Mouse (Mus musculus) CH12.LX (cell line): Measurements from ENCODE around the gene Cops3. TPM values are rescaled to one million over a fixed set of nuclear protein-coding genes. Genes with fewer than 3 reads are reported as not detected.

Experiments
- DNase-seq: peaks from one replicate; pipeline ENCODE4 v3.0.0-alpha.2; 2013; ENCODE audit errors: extremely low read depth
- H3K27ac ChIP-seq: 2 replicates; pipeline ENCODE4 v1.5.1; 2012; ENCODE audit warnings: low read depth, mild to moderate bottlenecking, control low read depth, moderate library complexity; ENCODE audit not compliant: insufficient read depth
- H3K27me3 ChIP-seq: replicated peaks from 2 replicates; pipeline ENCODE3; 2012; ENCODE audit warnings: inconsistent platforms
- H3K36me3 ChIP-seq, 2 experiments: replicated peaks in 1 of 2; 2 replicates each; pipeline versions ENCODE3 to v1.6.1; 2012; ENCODE audit warnings: inconsistent platforms in 1 of 2, low read length in 1 of 2, mild to moderate bottlenecking in 1 of 2, mixed read lengths in 1 of 2, moderate library complexity in 1 of 2; ENCODE audit not compliant: control insufficient read depth in 1 of 2, insufficient read depth in 1 of 2
- H3K4me1 ChIP-seq, 2 experiments: 2 replicates each; pipeline ENCODE4 v1.6.1; 2012; ENCODE audit warnings: inconsistent platforms in 1 of 2, moderate library complexity in 1 of 2; ENCODE audit not compliant: insufficient read depth in 2 of 2, control insufficient read depth in 1 of 2
- H3K4me2 ChIP-seq: 2 replicates; pipeline ENCODE4 v1.6.1; 2012; ENCODE audit warnings: low read depth, mild to moderate bottlenecking, control low read depth; ENCODE audit not compliant: poor library complexity, insufficient read depth, severe bottlenecking
- H3K4me3 ChIP-seq, 3 experiments: fragments of 150-350 bp in 1 of 3; sonication (generic) in 1 of 3; replicated peaks in 1 of 3; 2 replicates each; pipeline versions ENCODE3 to v1.5.1; 2011 to 2012; ENCODE audit warnings: low read depth in 2 of 3, low read length in 2 of 3, mild to moderate bottlenecking in 2 of 3, moderate library complexity in 2 of 3, control low read depth in 1 of 3, improper control_type of control experiment in 1 of 3, inconsistent platforms in 1 of 3, mixed read lengths in 1 of 3; ENCODE audit not compliant: poor library complexity in 1 of 3
- H3K79me2 ChIP-seq: replicated peaks from 2 replicates; pipeline ENCODE4 v1.6.1; 2012; ENCODE audit warnings: mild to moderate bottlenecking, moderate library complexity; ENCODE audit not compliant: control insufficient read depth, poor library complexity, insufficient read depth, severe bottlenecking; ENCODE audit errors: extremely low read depth
- H3K9ac ChIP-seq: 2 replicates; pipeline ENCODE4 v1.6.1; 2012; ENCODE audit warnings: low read depth, mild to moderate bottlenecking, control low read depth, moderate library complexity; ENCODE audit not compliant: insufficient read depth
- H3K9me3 ChIP-seq: replicated peaks from 2 replicates; pipeline ENCODE3; 2012; ENCODE audit warnings: low read length, inconsistent platforms, mixed read lengths
- E2F4 ChIP-seq: IDR thresholded peaks from 2 replicates; pipeline ENCODE4 v1.6.1; 2011; ENCODE audit warnings: low read depth, low read length, improper control_type of control experiment; ENCODE audit not compliant: insufficient replicate concordance
- EP300 ChIP-seq: IDR thresholded peaks from 2 replicates; pipeline ENCODE4 v1.6.1; 2011; ENCODE audit warnings: low read length, improper control_type of control experiment
- GABPA ChIP-seq: IDR thresholded peaks from 2 replicates; pipeline ENCODE4 v1.6.1; 2012; ENCODE audit warnings: low read depth, low read length, improper control_type of control experiment, inconsistent platforms; ENCODE audit not compliant: insufficient replicate concordance
- IRF4 ChIP-seq: IDR thresholded peaks from 2 replicates; pipeline ENCODE4 v1.6.1; 2014; ENCODE audit warnings: low read depth, mild to moderate bottlenecking, inconsistent platforms, low read length, improper control_type of control experiment
- JUN ChIP-seq: IDR thresholded peaks from 2 replicates; pipeline ENCODE4 v1.6.1; 2011; ENCODE audit warnings: low read depth, mild to moderate bottlenecking, low read length, improper control_type of control experiment, moderate library complexity; ENCODE audit not compliant: insufficient read depth
- KAT2A ChIP-seq: IDR thresholded peaks from 2 replicates; pipeline ENCODE4 v1.6.1; 2012; ENCODE audit warnings: low read length, improper control_type of control experiment, inconsistent platforms; ENCODE audit not compliant: insufficient replicate concordance
- MAFK ChIP-seq: IDR thresholded peaks from 2 replicates; pipeline ENCODE4 v1.6.1; 2011; ENCODE audit warnings: low read length, improper control_type of control experiment; ENCODE audit not compliant: insufficient replicate concordance
- MAZ ChIP-seq: IDR thresholded peaks from 2 replicates; pipeline ENCODE4 v1.6.1; 2012; ENCODE audit warnings: low read depth, mild to moderate bottlenecking, inconsistent platforms, low read length, improper control_type of control experiment, moderate library complexity
- MXI1 ChIP-seq: IDR thresholded peaks from 2 replicates; pipeline ENCODE4 v1.6.1; 2011; ENCODE audit warnings: mild to moderate bottlenecking, low read depth, low read length, improper control_type of control experiment
- MYC ChIP-seq: IDR thresholded peaks from 2 replicates; pipeline ENCODE4 v1.6.1; 2011; ENCODE audit warnings: low read depth, mild to moderate bottlenecking, improper control_type of control experiment, low read length
- POLR2A ChIP-seq: IDR thresholded peaks from 2 replicates; pipeline ENCODE4 v1.6.1; 2011; ENCODE audit warnings: low read depth, mild to moderate bottlenecking, improper control_type of control experiment, low read length
- RCOR1 ChIP-seq: conservative IDR thresholded peaks from 2 replicates; pipeline ENCODE4 v1.6.1; 2012; ENCODE audit warnings: low read depth, mild to moderate bottlenecking, inconsistent platforms, low read length, improper control_type of control experiment
- SIN3A ChIP-seq: IDR thresholded peaks from 2 replicates; pipeline ENCODE4 v1.6.1; 2012; ENCODE audit warnings: low read length, improper control_type of control experiment, inconsistent platforms
- TBP ChIP-seq: conservative IDR thresholded peaks from 2 replicates; pipeline ENCODE4 v1.6.1; 2011; ENCODE audit warnings: low read depth, low read length, improper control_type of control experiment
- UBTF ChIP-seq: IDR thresholded peaks from 2 replicates; pipeline ENCODE4 v1.6.1; 2012; ENCODE audit warnings: low read depth, mild to moderate bottlenecking, inconsistent platforms, low read length, improper control_type of control experiment, moderate library complexity
- ZC3H11A ChIP-seq: IDR thresholded peaks from 2 replicates; pipeline ENCODE4 v1.6.1; 2012; ENCODE audit warnings: low read depth, mild to moderate bottlenecking, inconsistent platforms, low read length, improper control_type of control experiment
- dilution Hi-C: fragments of 300-500 bp; cut with MboI; formaldehyde crosslinking; loops from 2 replicates; pipeline ENCODE4 v1.14.3; 2020; ENCODE audit warnings: low sequenced_read_pairs; ENCODE audit not compliant: extremely low pct_unique_long_range_greater_than_20kb, extremely low pct_ligation_motif_present
- in situ Hi-C: fragments of 300-500 bp; cut with MboI; formaldehyde crosslinking; loops from 3 replicates; pipeline ENCODE4 v1.14.3; 2019; ENCODE audit warnings: low sequenced_read_pairs, low pct_ligation_motif_present, low pct_unique_long_range_greater_than_20kb, mixed read lengths
- polyA plus RNA-seq: library from polyadenylated mRNA; unstranded; fragments of >175 nt; gene quantifications from 2 replicates; pipeline ENCODE4 v1.2.1, GENCODE M21; 2012; ENCODE audit warnings: low read depth; ENCODE audit not compliant: insufficient read length
- total RNA-seq, 2 experiments: library from RNA; depleted of rRNA; stranded (reverse); fragments of 300-350 nt in 1 of 2; fragments of >200 nt in 1 of 2; gene quantifications; 2 replicates each; pipeline ENCODE4 v1.2.3; 2012 to 2014

Cops3 gene
- total and polyA plus RNA-seq, 3 experiments = 128 to 317 (median 267) TPM

DNA sequence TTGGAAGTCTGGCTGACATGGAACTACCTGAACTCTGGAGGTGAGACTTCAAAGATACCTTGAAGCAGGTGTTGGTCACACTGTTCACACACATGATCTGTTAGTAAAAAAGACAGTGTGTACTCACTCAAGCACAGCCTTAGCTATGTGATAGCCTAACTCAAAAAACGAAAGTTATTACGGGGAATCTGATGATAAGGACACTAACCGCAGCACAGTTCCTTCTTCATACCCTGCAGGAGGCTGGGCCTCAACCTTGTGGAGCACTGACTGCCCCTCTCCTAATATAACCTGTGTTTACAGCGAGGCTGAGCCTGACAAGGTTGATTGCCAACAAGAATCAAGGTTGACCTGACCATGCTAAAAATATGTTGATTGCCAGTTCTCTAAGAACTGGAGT is 65.1 kb downstream of the Cops3 start:
- Histone ChIP-seq H3K4me2 (no peak overlapping the region), H3K9ac (no peak overlapping the region), H3K79me2 (no peaks in the 10 kb centered on the region), H3K4me3 (no peak overlapping the region), H3K36me3 (peaks cover 23 to 83% of the 10 kb centered on the region in 2 experiments), H3K27me3 (no peaks in the 10 kb centered on the region), H3K9me3 (no peaks in the 10 kb centered on the region), H3K27ac (no peak overlapping the region), H3K4me1 (no peaks in the 10 kb centered on the region)
- no peak for DNase-seq
- dilution Hi-C loops (no loop called here), in situ Hi-C loops (no loop called here)
- TF ChIP-seq MAZ (no peak), JUN (no peak)

DNA sequence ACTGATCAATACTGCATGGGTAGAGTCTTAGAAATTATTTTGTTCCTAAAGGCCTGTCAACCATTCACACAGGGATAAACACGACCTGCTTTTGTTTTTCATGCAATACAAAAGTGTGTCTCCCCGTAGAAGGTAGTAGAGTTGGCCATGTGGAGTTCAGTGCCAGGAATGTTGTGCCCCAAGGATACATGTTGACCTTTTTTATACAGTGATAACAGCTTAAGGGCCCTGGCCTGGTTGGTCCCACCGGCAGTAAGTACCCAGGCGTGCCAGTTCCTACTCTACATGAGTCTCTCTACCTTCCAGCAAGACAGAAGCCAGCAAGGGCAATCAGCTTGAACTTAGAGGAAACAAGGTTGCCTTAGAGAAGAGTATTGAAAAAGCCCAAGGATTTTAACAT is 66.7 kb downstream of the Cops3 start:
- Histone ChIP-seq H3K36me3 (peaks cover 32 to 92% of the 10 kb centered on the region in 2 experiments), H3K4me3 (no peak overlapping the region), H3K79me2 (no peaks in the 10 kb centered on the region), H3K4me1 (no peaks in the 10 kb centered on the region), H3K27ac (no peak overlapping the region), H3K9ac (no peak overlapping the region), H3K27me3 (no peaks in the 10 kb centered on the region), H3K9me3 (no peaks in the 10 kb centered on the region), H3K4me2 (no peak overlapping the region)
- no peak for DNase-seq
- in situ Hi-C loops (no loop called here), dilution Hi-C loops (no loop called here)
- TF ChIP-seq RCOR1 (no peak), POLR2A (no peak)

DNA sequence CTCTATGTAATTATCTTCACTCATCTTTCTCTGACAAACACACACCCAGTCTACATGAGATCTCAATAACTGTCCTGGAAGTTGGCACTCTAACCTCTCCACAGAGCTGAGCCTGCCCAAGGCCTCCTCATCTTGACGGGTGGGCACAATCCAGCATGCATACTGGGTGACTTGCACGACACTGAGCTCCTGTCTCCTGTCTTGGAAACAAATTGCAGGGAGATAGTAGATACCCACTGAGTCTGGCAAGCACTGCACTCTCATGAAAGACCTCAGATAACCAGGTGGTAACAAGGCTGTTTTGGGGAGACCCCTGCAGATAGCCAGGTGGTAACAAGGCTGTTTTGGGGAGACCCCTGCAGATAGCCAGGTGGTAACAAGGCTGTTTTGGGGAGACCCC is 67.3 kb downstream of the Cops3 start:
- Histone ChIP-seq H3K4me1 (no peaks in the 10 kb centered on the region), H3K4me2 (no peak overlapping the region)

DNA sequence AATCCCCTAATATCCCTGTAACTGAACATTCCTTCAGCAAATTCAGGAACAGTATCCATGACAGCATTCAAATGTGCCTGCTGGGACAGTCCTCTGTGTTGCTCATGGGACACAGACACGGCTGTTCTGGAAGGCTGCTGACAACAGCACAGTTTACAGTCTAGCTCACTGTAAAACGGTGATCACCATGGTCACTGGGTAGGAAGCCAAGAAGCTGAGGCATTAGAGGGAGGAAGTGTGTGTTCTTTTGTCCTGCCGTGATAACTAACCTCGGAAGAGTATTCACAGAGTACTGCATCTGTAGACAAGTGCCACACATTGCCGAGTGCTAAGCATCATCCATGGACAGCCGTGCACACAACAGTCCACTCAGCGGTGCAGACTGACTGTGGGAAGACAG is 68.9 kb downstream of the Cops3 start:
- Histone ChIP-seq H3K27ac (no peak overlapping the region), H3K9ac (no peak overlapping the region), H3K4me3 (no peak overlapping the region), H3K9me3 (no peaks in the 10 kb centered on the region), H3K36me3 (peaks cover 44 to 92% of the 10 kb centered on the region in 2 experiments)
- DNase-seq = no peak
- dilution Hi-C loops = no loop called here
- TF ChIP-seq UBTF (no peak), IRF4 (no peak), KAT2A (no peak), E2F4 (no peak), EP300 (no peak), MYC (no peak), SIN3A (no peak), ZC3H11A (no peak), MAFK (no peak), TBP (no peak)
- TF ChIP-seq, all 38 proteins: peak for 0
- in situ Hi-C loops = no loop called here
- no peaks in the 10 kb centered on the region for H3K79me2 ChIP-seq
- no peaks in the 10 kb centered on the region for H3K4me1 ChIP-seq
- no peak overlapping the region for H3K4me2 ChIP-seq
- H3K27me3 ChIP-seq = no peaks in the 10 kb centered on the region

More for the DNA sequence above, 67.3 kb downstream of the Cops3 start:
- no peak overlapping the region for H3K4me3 ChIP-seq
- TF ChIP-seq MYC = no peak
- no peak for TF ChIP-seq GABPA
- TF ChIP-seq MXI1 = no peak
- in situ Hi-C loops (no loop called here), dilution Hi-C loops (no loop called here)
- no peak for DNase-seq
- H3K27me3 ChIP-seq = no peaks in the 10 kb centered on the region
- no peak overlapping the region for H3K9ac ChIP-seq
- no peak overlapping the region for H3K27ac ChIP-seq
- peaks cover 38 to 93% of the 10 kb centered on the region in 2 experiments for H3K36me3 ChIP-seq
- no peaks in the 10 kb centered on the region for H3K79me2 ChIP-seq
- no peaks in the 10 kb centered on the region for H3K9me3 ChIP-seq
